Mouse (Mus musculus) forebrain, embryonic 16.5 days (tissue): ENCODE measurements around the gene Pcsk6. TPM values are rescaled to one million over a fixed set of nuclear protein-coding genes. Genes with fewer than 3 reads are reported as not detected.

Experiments
- ATAC-seq: fragments of 200-750 bp; cut with Nextera tagmentation; 2 replicates; pipeline ENCODE4 v1.8.0; 2017; ENCODE audit warnings: mild to moderate bottlenecking, moderate library complexity
- H3K27ac ChIP-seq: fragments of 300-500 bp; sonication (generic); 2 replicates; pipeline ENCODE4 v1.5.1; 2014; ENCODE audit warnings: low read length, control low read depth
- H3K27me3 ChIP-seq: fragments of 300-500 bp; sonication (generic); replicated peaks from 2 replicates; pipeline ENCODE4 v1.6.1; 2014; ENCODE audit warnings: low read length; ENCODE audit not compliant: control insufficient read depth, insufficient read depth
- H3K36me3 ChIP-seq: fragments of 300-500 bp; sonication (generic); 2 replicates; pipeline ENCODE4 v1.6.1; 2014; ENCODE audit not compliant: control insufficient read depth, insufficient read depth
- H3K4me1 ChIP-seq: fragments of 300-500 bp; sonication (generic); replicated peaks from 2 replicates; pipeline ENCODE4 v1.6.1; 2014; ENCODE audit warnings: low read length; ENCODE audit not compliant: control insufficient read depth, insufficient read depth
- H3K4me2 ChIP-seq: fragments of 300-500 bp; sonication (generic); 2 replicates; pipeline ENCODE4 v1.6.1; 2014; ENCODE audit warnings: mild to moderate bottlenecking, low read length, control low read depth
- H3K4me3 ChIP-seq: fragments of 300-500 bp; sonication (generic); replicated peaks from 2 replicates; pipeline ENCODE4 v1.5.1; 2014; ENCODE audit warnings: mild to moderate bottlenecking, low read length, control low read depth
- H3K9ac ChIP-seq: fragments of 300-500 bp; sonication (generic); replicated peaks from 2 replicates; pipeline ENCODE4 v1.6.1; 2014; ENCODE audit warnings: low read depth, low read length, control low read depth
- H3K9me3 ChIP-seq: fragments of 300-500 bp; sonication (generic); 2 replicates; pipeline ENCODE4 v1.6.1; 2016; ENCODE audit warnings: low read length; ENCODE audit not compliant: control insufficient read depth
- WGBS: fragments of 180-500 bp; shearing (Covaris S2); extraction: QIAGEN DNeasy Blood & Tissue Kit; methylation state at CpG from one replicate; pipeline ENCODE4 v1.1.7; 2014; 5-methylcytosine and 5-hydroxymethylcytosine counted together
- polyA plus RNA-seq: library from polyadenylated mRNA; unstranded; fragments of >200 nt; fragmentation: Nextera tagmentation; extraction: Ambion mirVana; gene quantifications from 2 replicates; pipeline ENCODE4 v1.2.1, GENCODE M21; 2015

The Pcsk6 gene
- polyA plus RNA-seq, 1 experiment from 2014 or later: 0.90 TPM

DNA sequence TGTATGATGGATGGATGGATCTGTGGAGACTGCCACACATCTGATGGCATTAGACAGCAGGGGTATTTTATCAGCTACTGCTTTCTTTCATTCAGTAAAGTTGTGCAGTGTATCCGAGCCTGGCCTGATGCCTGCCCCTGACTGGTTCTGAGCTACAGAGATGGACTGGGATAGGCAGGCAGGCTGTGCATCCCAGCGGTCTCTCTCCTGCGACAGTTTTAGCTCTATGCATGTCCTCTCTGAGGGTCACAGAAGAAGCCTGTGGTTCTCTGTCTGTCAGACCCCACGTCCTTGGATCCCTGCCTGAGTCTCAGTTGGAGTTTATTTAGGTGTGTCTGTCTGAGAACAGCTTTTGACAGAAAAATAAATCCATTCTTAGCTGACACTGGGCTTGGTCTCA lies 16.7 kb downstream of the Pcsk6 start:
- Histone ChIP-seq H3K4me1 (peaks cover 8% of the 10 kb centered on the region), H3K4me2 (no peak overlapping the region), H3K9ac (no peak overlapping the region), H3K4me3 (no peak overlapping the region), H3K36me3 (no peaks in the 10 kb centered on the region), H3K27ac (no peak overlapping the region), H3K9me3 (no peaks in the 10 kb centered on the region), H3K27me3 (no peaks in the 10 kb centered on the region)
- 50% methylated on average over 4 of the region's 4 CpGs for WGBS
- ATAC-seq: no peak

GRCm38 (mm10) chr7:65879330-65879729 lies 17.8 kb downstream of the Pcsk6 start:
- Histone ChIP-seq H3K9me3 (no peaks in the 10 kb centered on the region), H3K9ac (no peak overlapping the region), H3K4me1 (peaks cover 8% of the 10 kb centered on the region), H3K4me2 (no peak overlapping the region), H3K27me3 (no peaks in the 10 kb centered on the region), H3K27ac (no peak overlapping the region), H3K36me3 (no peaks in the 10 kb centered on the region), H3K4me3 (no peak overlapping the region)
- no peak for ATAC-seq
- WGBS: 57% methylated on average over 9 of the region's 9 CpGs

DNA sequence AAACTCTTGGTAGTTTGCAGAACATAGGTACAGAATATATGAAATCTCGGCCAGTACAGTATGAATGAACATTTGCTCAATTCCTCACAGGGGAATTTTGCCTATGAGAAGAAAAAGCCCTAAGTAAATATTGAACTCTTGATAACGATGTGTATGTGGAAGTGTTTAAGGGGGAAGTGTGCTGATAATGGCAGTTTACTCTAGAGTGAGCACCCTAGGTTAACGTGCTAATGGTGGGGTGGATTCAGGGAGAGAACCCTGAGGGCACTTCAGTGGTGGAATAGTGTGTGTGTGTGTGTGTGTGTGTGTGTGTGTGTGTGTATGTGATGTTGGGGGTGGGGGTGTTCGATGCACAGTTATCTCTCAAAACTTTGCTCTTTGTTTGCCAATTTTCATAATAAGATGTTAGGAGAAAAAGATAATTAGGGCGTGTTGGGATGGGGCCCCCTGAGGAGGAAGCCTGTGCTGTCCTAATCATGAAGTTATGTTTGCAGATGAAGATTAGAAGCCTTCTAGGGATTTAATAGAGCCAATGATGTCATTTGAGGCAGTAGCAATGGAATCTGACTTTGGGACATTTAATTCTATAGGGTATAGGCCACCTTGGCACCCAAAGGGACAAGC lies 19.2 kb downstream of the Pcsk6 start:
- peaks cover 8% of the 10 kb centered on the region for H3K4me1 ChIP-seq
- H3K27ac ChIP-seq: no peak overlapping the region
- 76% methylated on average over 5 of the region's 5 CpGs for WGBS
- no peak overlapping the region for H3K4me2 ChIP-seq
- no peaks in the 10 kb centered on the region for H3K36me3 ChIP-seq
- H3K4me3 ChIP-seq: no peak overlapping the region
- no peak for ATAC-seq
- H3K9me3 ChIP-seq: no peaks in the 10 kb centered on the region
- H3K27me3 ChIP-seq: no peaks in the 10 kb centered on the region
- H3K9ac ChIP-seq: no peak overlapping the region

GRCm38 (mm10) chr7:65881290-65881688 lies 19.8 kb downstream of the Pcsk6 start:
- no peak; the same call in 1 of the 2 replicates for ATAC-seq
- Histone ChIP-seq H3K36me3 (no peaks in the 10 kb centered on the region), H3K9ac (no peak overlapping the region), H3K4me1 (peaks cover 8% of the 10 kb centered on the region), H3K27me3 (no peaks in the 10 kb centered on the region), H3K27ac (no peak overlapping the region), H3K9me3 (no peaks in the 10 kb centered on the region), H3K4me3 (no peak overlapping the region), H3K4me2 (peak overlapping the region; percentile 42)
- 15% methylated on average over 12 of the region's 12 CpGs for WGBS

GRCm38 (mm10) chr7:65884928-65885327 lies 23.4 kb downstream of the Pcsk6 start:
- no peak for ATAC-seq
- Histone ChIP-seq H3K36me3 (no peaks in the 10 kb centered on the region), H3K9ac (no peak overlapping the region), H3K27me3 (no peaks in the 10 kb centered on the region), H3K27ac (no peak overlapping the region), H3K4me2 (no peak overlapping the region), H3K4me3 (no peak overlapping the region), H3K9me3 (no peaks in the 10 kb centered on the region), H3K4me1 (peaks cover 8% of the 10 kb centered on the region)
- WGBS: 84% methylated on average over 4 of the region's 4 CpGs

- ATAC-seq: no peak
- WGBS: 98% methylated on average over 6 of the region's 6 CpGs
- peaks cover 8% of the 10 kb centered on the region for H3K4me1 ChIP-seq
- no peak overlapping the region for H3K9ac ChIP-seq
- no peak overlapping the region for H3K4me2 ChIP-seq
- H3K36me3 ChIP-seq: no peaks in the 10 kb centered on the region
- H3K4me3 ChIP-seq: no peak overlapping the region
- H3K27ac ChIP-seq: no peak overlapping the region
- H3K27me3 ChIP-seq: no peaks in the 10 kb centered on the region
- H3K9me3 ChIP-seq: no peaks in the 10 kb centered on the region
Measured at GRCm38 (mm10) chr7:65885819-65886218, 24.3 kb downstream of the Pcsk6 start.

GRCm38 (mm10) chr7:65891831-65892230 lies 30.3 kb downstream of the Pcsk6 start:
- Histone ChIP-seq H3K27me3 (no peaks in the 10 kb centered on the region), H3K36me3 (no peaks in the 10 kb centered on the region), H3K4me1 (peaks cover 6% of the 10 kb centered on the region; the same call in 1 of the 2 replicates), H3K9me3 (no peaks in the 10 kb centered on the region), H3K4me2 (no peak overlapping the region), H3K27ac (no peak overlapping the region), H3K4me3 (no peak overlapping the region), H3K9ac (no peak overlapping the region)
- WGBS: 88% methylated on average over 7 of the region's 7 CpGs
- ATAC-seq: no peak

GRCm38 (mm10) chr7:65892264-65892828 lies 30.8 kb downstream of the Pcsk6 start:
- 56% methylated on average over 9 of the region's 9 CpGs for WGBS
- Histone ChIP-seq H3K4me2 (no peak overlapping the region), H3K9me3 (no peaks in the 10 kb centered on the region), H3K36me3 (no peaks in the 10 kb centered on the region), H3K9ac (no peak overlapping the region), H3K27ac (no peak overlapping the region), H3K27me3 (no peaks in the 10 kb centered on the region), H3K4me1 (peaks cover 6% of the 10 kb centered on the region; the same call in 1 of the 2 replicates), H3K4me3 (no peak overlapping the region)
- no peak for ATAC-seq

DNA sequence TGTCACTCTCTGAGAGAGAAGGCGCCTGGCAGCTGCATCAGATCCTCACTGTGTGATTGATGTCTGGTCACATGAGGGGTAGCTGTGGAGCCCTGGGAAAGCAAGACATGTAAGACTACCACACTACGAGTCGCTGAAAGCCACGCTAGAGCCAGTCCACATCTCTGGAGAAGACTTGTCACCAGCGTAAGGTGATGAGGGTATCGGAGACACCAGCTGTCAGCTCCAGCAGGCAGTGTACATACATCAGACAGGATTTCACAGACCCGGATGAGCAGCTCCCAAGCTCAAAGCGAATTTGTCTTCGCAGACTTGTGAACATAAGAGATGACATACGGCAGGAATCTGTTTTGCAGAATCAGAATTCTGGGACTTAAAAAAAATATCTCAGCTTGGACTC lies 32.0 kb downstream of the Pcsk6 start:
- Histone ChIP-seq H3K4me1 (peaks cover 6% of the 10 kb centered on the region; the same call in 1 of the 2 replicates), H3K9ac (no peak overlapping the region), H3K36me3 (no peaks in the 10 kb centered on the region), H3K27me3 (no peaks in the 10 kb centered on the region), H3K4me3 (no peak overlapping the region), H3K27ac (peak overlapping the region; percentile 27), H3K4me2 (no peak overlapping the region), H3K9me3 (no peaks in the 10 kb centered on the region)
- WGBS: 81% methylated on average over 10 of the region's 10 CpGs
- ATAC-seq: peak; percentile 91
